Mouse (Mus musculus) erythroblast, embryonic 14.5 days (primary cell): ENCODE results near the gene Dph1. TPM values are rescaled to one million over a fixed set of nuclear protein-coding genes. Genes with fewer than 3 reads are reported as not detected.
A peak's percentile ranks its signal among the peaks of the same experiment; 100 is the strongest.

ENCODE experiments used
- H3K27me3 ChIP-seq: 2 replicates; pipeline ENCODE4 v1.6.1; 2012; ENCODE audit warnings: inconsistent platforms; ENCODE audit not compliant: control insufficient read depth
- H3K36me3 ChIP-seq: 2 replicates; pipeline ENCODE4 v1.6.1; 2012; ENCODE audit warnings: mild to moderate bottlenecking, inconsistent platforms; ENCODE audit not compliant: control insufficient read depth
- H3K4me1 ChIP-seq: 2 replicates; pipeline ENCODE4 v1.6.1; 2012; ENCODE audit warnings: inconsistent platforms; ENCODE audit not compliant: control insufficient read depth
- H3K4me3 ChIP-seq: replicated peaks from 2 replicates; pipeline ENCODE3; 2012; ENCODE audit warnings: moderate library complexity, mild to moderate bottlenecking, inconsistent platforms
- H3K9me3 ChIP-seq: 2 replicates; pipeline ENCODE4 v1.6.1; 2012; ENCODE audit warnings: low read length, inconsistent platforms, mixed read lengths; ENCODE audit not compliant: control insufficient read depth
- GATA1 ChIP-seq: IDR thresholded peaks from 2 replicates; pipeline ENCODE4 v1.6.1; 2012; ENCODE audit warnings: low read length, inconsistent platforms, mixed read lengths
- TAL1 ChIP-seq: IDR thresholded peaks from 3 replicates; pipeline ENCODE4 v1.6.1; 2012; ENCODE audit warnings: low read length, inconsistent platforms, mixed read lengths
- polyA plus RNA-seq: library from polyadenylated mRNA; stranded (reverse); fragments of >175 nt; gene quantifications from 2 replicates; pipeline ENCODE4 v1.2.3, GENCODE M21; 2012

Dph1 gene
- polyA plus RNA-seq, 1 experiment, result 1.4 TPM

GRCm38 (mm10) chr11:75210093-75210492 is 19.1 kb upstream of the Dph1 start:
- TF ChIP-seq TAL1 (no peak), GATA1 (no peak)
- Histone ChIP-seq H3K27me3 (peaks cover 17% of the 10 kb centered on the region), H3K9me3 (no peaks in the 10 kb centered on the region), H3K4me1 (peaks cover 43% of the 10 kb centered on the region), H3K36me3 (no peaks in the 10 kb centered on the region), H3K4me3 (peak overlapping the region; percentile 27)

- H3K36me3 ChIP-seq, result no peaks in the 10 kb centered on the region
- H3K4me3 ChIP-seq, result no peak overlapping the region
- peaks cover 11% of the 10 kb centered on the region for H3K27me3 ChIP-seq
- TF ChIP-seq GATA1 (no peak), TAL1 (no peak)
- no peaks in the 10 kb centered on the region for H3K9me3 ChIP-seq
- peaks cover 43% of the 10 kb centered on the region for H3K4me1 ChIP-seq
These were observed 18.3 kb upstream of the Dph1 start for GRCm38 (mm10) chr11:75209363-75209762.

GRCm38 (mm10) chr11:75206347-75206746 is 15.3 kb upstream of the Dph1 start:
- TF ChIP-seq GATA1 (no peak), TAL1 (no peak)
- H3K4me1 ChIP-seq, result peaks cover 33% of the 10 kb centered on the region
- no peaks in the 10 kb centered on the region for H3K36me3 ChIP-seq
- peaks cover 6% of the 10 kb centered on the region; the same call in 1 of the 2 replicates for H3K27me3 ChIP-seq
- H3K9me3 ChIP-seq, result no peaks in the 10 kb centered on the region
- H3K4me3 ChIP-seq, result no peak overlapping the region

GRCm38 (mm10) chr11:75204472-75204871 is 13.4 kb upstream of the Dph1 start:
- Histone ChIP-seq H3K36me3 (no peaks in the 10 kb centered on the region), H3K4me1 (peaks cover 16% of the 10 kb centered on the region), H3K27me3 (peaks cover 20% of the 10 kb centered on the region), H3K9me3 (no peaks in the 10 kb centered on the region), H3K4me3 (no peak overlapping the region)
- TF ChIP-seq GATA1 (no peak), TAL1 (no peak)

GRCm38 (mm10) chr11:75203926-75204325 is 12.9 kb upstream of the Dph1 start:
- Histone ChIP-seq H3K4me1 (peaks cover 11% of the 10 kb centered on the region), H3K27me3 (peaks cover 26% of the 10 kb centered on the region), H3K36me3 (no peaks in the 10 kb centered on the region), H3K4me3 (no peak overlapping the region), H3K9me3 (no peaks in the 10 kb centered on the region)
- TF ChIP-seq TAL1 (no peak), GATA1 (no peak)

- Histone ChIP-seq H3K4me1 (peaks cover 12% of the 10 kb centered on the region), H3K4me3 (no peak overlapping the region), H3K9me3 (no peaks in the 10 kb centered on the region), H3K36me3 (no peaks in the 10 kb centered on the region), H3K27me3 (peaks cover 48% of the 10 kb centered on the region)
- TF ChIP-seq TAL1 (no peak), GATA1 (no peak)
These were observed 10.7 kb upstream of the Dph1 start for GRCm38 (mm10) chr11:75201721-75202120.

- TF ChIP-seq GATA1, result no peak
- no peak for TF ChIP-seq TAL1
- Histone ChIP-seq H3K27me3 (peaks cover 56% of the 10 kb centered on the region), H3K36me3 (no peaks in the 10 kb centered on the region), H3K4me1 (peaks cover 11% of the 10 kb centered on the region), H3K9me3 (no peaks in the 10 kb centered on the region), H3K4me3 (no peak overlapping the region)
These were observed 9.9 kb upstream of the Dph1 start for GRCm38 (mm10) chr11:75200935-75201334.

- TF ChIP-seq TAL1, result no peak
- TF ChIP-seq GATA1, result no peak
- Histone ChIP-seq H3K27me3 (peaks cover 65% of the 10 kb centered on the region), H3K4me3 (no peak overlapping the region), H3K36me3 (no peaks in the 10 kb centered on the region), H3K9me3 (peaks cover 3% of the 10 kb centered on the region; the same call in 1 of the 2 replicates), H3K4me1 (peaks cover 10% of the 10 kb centered on the region)
These were observed 8.9 kb upstream of the Dph1 start for GRCm38 (mm10) chr11:75199951-75200350.

- Histone ChIP-seq H3K36me3 (no peaks in the 10 kb centered on the region), H3K4me3 (no peak overlapping the region), H3K9me3 (peaks cover 14% of the 10 kb centered on the region; the same call in 1 of the 2 replicates), H3K4me1 (peaks cover 21% of the 10 kb centered on the region), H3K27me3 (peaks cover 75% of the 10 kb centered on the region)
- no peak for TF ChIP-seq TAL1
- TF ChIP-seq GATA1, result no peak
These were observed 7.8 kb upstream of the Dph1 start for GRCm38 (mm10) chr11:75198792-75199191.

GRCm38 (mm10) chr11:75197956-75198355 is 6.9 kb upstream of the Dph1 start:
- Histone ChIP-seq H3K4me1 (peaks cover 28% of the 10 kb centered on the region), H3K9me3 (peaks cover 18% of the 10 kb centered on the region; the same call in 1 of the 2 replicates), H3K4me3 (no peak overlapping the region), H3K27me3 (peaks cover 82% of the 10 kb centered on the region), H3K36me3 (no peaks in the 10 kb centered on the region)
- TF ChIP-seq GATA1 (no peak), TAL1 (no peak)
